23 mouse cellular contexts compared by ENCODE assay signal in the genomic region with DNA sequence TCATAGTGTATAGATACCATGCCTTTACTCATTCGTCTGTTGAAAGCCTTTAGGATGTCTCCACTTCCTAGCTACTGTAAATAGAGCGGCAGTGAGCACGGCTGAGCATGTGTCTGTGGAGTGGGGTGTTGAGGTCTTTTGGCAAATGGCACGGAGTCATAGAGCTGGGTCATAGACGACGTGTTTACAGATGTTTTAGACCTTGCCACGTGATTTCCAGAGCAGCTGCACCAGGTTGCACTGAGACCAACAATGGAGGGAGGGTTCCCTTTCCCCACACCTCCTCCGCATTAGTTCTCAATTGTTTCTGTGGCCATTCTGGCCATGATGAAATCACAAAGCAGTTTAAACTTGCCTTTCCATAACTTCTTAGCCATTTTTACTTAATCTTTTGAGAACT.
A peak's percentile ranks its signal among the peaks of the same experiment; 100 is the strongest.
DNase-seq lines count a peak whose midpoint lies in the region; ATAC-seq and TF ChIP-seq lines count a peak whose summit lies in the region.
"Had no signal": no experiment of that assay in that cellular context is flagged by ENCODE, and none has a peak within 500 bp of the region (broad histone marks: within the 10 kb centered on the region; RNA-seq: fewer than 3 reads in every experiment).

No protein-coding gene starts in this region.

- ATAC-seq in heart, embryonic 16.5 days (replicated peaks; ENCODE audit: extremely low read depth, insufficient read depth, low FRiP score): peak; percentile 37; the same call in 1 of the 2 replicates
- ATAC-seq: forebrain, embryonic 14.5 days; forebrain, embryonic 16.5 days had no signal

- no peak for TF ChIP-seq CTCF in liver, adult 2 months (IDR thresholded peaks at IDR 0.05; ENCODE audit: low read depth, low read length)

- no peak for TF ChIP-seq POLR2A in liver, adult 2 months (IDR thresholded peaks at IDR 0.05; ENCODE audit: extremely low read depth, insufficient read depth, low read length)

- no peaks in the 10 kb centered on the region for H3K27me3 ChIP-seq in heart, embryonic 10.5 days (ENCODE audit: insufficient read depth, poor library complexity, severe bottlenecking)
- H3K27me3 ChIP-seq in heart, embryonic 16.5 days (ENCODE audit: control insufficient read depth, insufficient read depth, low read length): no peaks in the 10 kb centered on the region
- no peaks in the 10 kb centered on the region for H3K27me3 ChIP-seq in liver, adult 2 months (ENCODE audit: control insufficient read depth, insufficient read depth, low read length)
- H3K27me3 ChIP-seq in embryonic facial prominence, embryonic 10.5 days (replicated peaks; ENCODE audit: low read depth, poor library complexity, severe bottlenecking): no peaks in the 10 kb centered on the region
- H3K27me3 ChIP-seq: embryonic facial prominence, embryonic 13.5 days; embryonic facial prominence, embryonic 15.5 days; forebrain, embryonic 12.5 days had no signal

- H3K4me3 ChIP-seq in heart, embryonic 10.5 days: no peak overlapping the region
- H3K4me3 ChIP-seq in heart, embryonic 16.5 days (ENCODE audit: low read length): no peak overlapping the region
- H3K4me3 ChIP-seq in liver, adult 2 months (ENCODE audit: insufficient read depth, low read depth, low read length): no peak overlapping the region
- no peak overlapping the region for H3K4me3 ChIP-seq in embryonic facial prominence, embryonic 10.5 days
- H3K4me3 ChIP-seq: embryonic facial prominence, embryonic 13.5 days; embryonic facial prominence, embryonic 15.5 days; erythroblast, embryonic 14.5 days; forebrain, embryonic 10.5 days; forebrain, embryonic 12.5 days had no signal

- peaks cover 14% of the 10 kb centered on the region for H3K79me2 ChIP-seq in liver, adult 2 months (ENCODE audit: control insufficient read depth, insufficient read depth, low read length)

- H3K9ac ChIP-seq in heart, embryonic 16.5 days (ENCODE audit: low read length): no peak overlapping the region
- no peak overlapping the region for H3K9ac ChIP-seq in liver, adult 2 months (ENCODE audit: low read depth, low read length)
- H3K9ac ChIP-seq: embryonic facial prominence, embryonic 13.5 days; embryonic facial prominence, embryonic 15.5 days; forebrain, embryonic 12.5 days had no signal

- H3K36me3 ChIP-seq in heart, embryonic 10.5 days: peaks cover 20% of the 10 kb centered on the region
- H3K36me3 ChIP-seq in heart, embryonic 16.5 days (ENCODE audit: control insufficient read depth, insufficient read depth): no peaks in the 10 kb centered on the region
- H3K36me3 ChIP-seq in liver, adult 2 months (ENCODE audit: control insufficient read depth, insufficient read depth, low read length): no peaks in the 10 kb centered on the region
- H3K36me3 ChIP-seq in embryonic facial prominence, embryonic 10.5 days (replicated peaks): no peaks in the 10 kb centered on the region
- H3K36me3 ChIP-seq: embryonic facial prominence, embryonic 13.5 days; embryonic facial prominence, embryonic 15.5 days; forebrain, embryonic 10.5 days; forebrain, embryonic 12.5 days had no signal

- no peak overlapping the region for H3K27ac ChIP-seq in heart, embryonic 10.5 days
- peak overlapping the region; percentile 1; the same call in 1 of the 2 replicates for H3K27ac ChIP-seq in heart, embryonic 16.5 days (ENCODE audit: low read length)
- H3K27ac ChIP-seq in liver, adult 2 months (replicated peaks; ENCODE audit: insufficient read depth, low read depth, low read length): no peak overlapping the region
- no peak overlapping the region for H3K27ac ChIP-seq in embryonic facial prominence, embryonic 10.5 days (replicated peaks)
- H3K27ac ChIP-seq: embryonic facial prominence, embryonic 13.5 days; embryonic facial prominence, embryonic 15.5 days; forebrain, embryonic 10.5 days; forebrain, embryonic 12.5 days had no signal

- 81% methylated on average over 8 of the region's 8 CpGs for WGBS in heart, embryonic 10.5 days
- WGBS in heart, embryonic 16.5 days: 68% methylated on average over 8 of the region's 8 CpGs
- 53% methylated on average over 8 of the region's 8 CpGs for WGBS in liver, adult 2 months
- 89% methylated on average over 8 of the region's 8 CpGs for WGBS in embryonic facial prominence, embryonic 10.5 days

- DNase-seq in heart, adult 11 months: peak; percentile 95
- DNase-seq in heart, embryonic 10.5 days (ENCODE audit: low spot score): no peak
- no peak for DNase-seq in heart, postnatal 14 days
- DNase-seq in liver, adult 2 months (ENCODE audit: extremely low read depth, low read depth, low spot score): peak; percentile 51
- DNase-seq in liver: no peak
- DNase-seq in A20 (ENCODE audit: low read depth, low spot score): peak; percentile 54
- no peak for DNase-seq in embryonic facial prominence, embryonic 10.5 days (ENCODE audit: low spot score)
- DNase-seq: adrenal gland, adult 2 months; adrenal gland, postnatal 10 days; adrenal gland, postnatal 25 days; cerebellum, adult 11-12 months; cerebellum, adult 2 months; cerebellum, adult 9-10 months; cerebellum, postnatal 10 days; cerebellum, postnatal 25 days had no signal

- intact Hi-C loops in heart, postnatal 14 days (cut with DNase I): no loop called here

- no peak overlapping the region for H3K4me2 ChIP-seq in heart, embryonic 16.5 days (ENCODE audit: low read depth, low read length)
- H3K4me2 ChIP-seq: embryonic facial prominence, embryonic 13.5 days; embryonic facial prominence, embryonic 15.5 days; forebrain, embryonic 12.5 days had no signal

- peaks cover 45% of the 10 kb centered on the region for H3K4me1 ChIP-seq in heart, embryonic 10.5 days
- H3K4me1 ChIP-seq in heart, embryonic 16.5 days (ENCODE audit: control insufficient read depth, insufficient read depth, low read length): peaks cover 12% of the 10 kb centered on the region; the same call in 1 of the 2 replicates
- H3K4me1 ChIP-seq in liver, adult 2 months (ENCODE audit: control insufficient read depth, insufficient read depth, low read length): peaks cover 11% of the 10 kb centered on the region
- H3K4me1 ChIP-seq in embryonic facial prominence, embryonic 10.5 days: 0 out of 2 replicates have a peak, but pooled peaks cover 6% of the 10 kb centered on the region
- H3K4me1 ChIP-seq: embryonic facial prominence, embryonic 13.5 days; embryonic facial prominence, embryonic 15.5 days; forebrain, embryonic 10.5 days; forebrain, embryonic 12.5 days had no signal

- H3K9me3 ChIP-seq in heart, embryonic 10.5 days: no peaks in the 10 kb centered on the region
- no peaks in the 10 kb centered on the region for H3K9me3 ChIP-seq in heart, embryonic 16.5 days (replicated peaks; ENCODE audit: control insufficient read depth, low read length)
- H3K9me3 ChIP-seq in embryonic facial prominence, embryonic 10.5 days: no peaks in the 10 kb centered on the region
- H3K9me3 ChIP-seq: embryonic facial prominence, embryonic 13.5 days; embryonic facial prominence, embryonic 15.5 days; forebrain, embryonic 10.5 days; forebrain, embryonic 12.5 days had no signal

Comparison
In these comparisons a context has a peak if more than half of its experiments do, and no peak if none do; other contexts are left out.
1. DNase-seq: peak in heart, adult 11 months (single experiment), liver, adult 2 months (single experiment) and A20 (single experiment); none in heart, embryonic 10.5 days (single experiment), heart, postnatal 14 days (0 of 2), liver (single experiment) and embryonic facial prominence, embryonic 10.5 days (single experiment).